Mouse (Mus musculus) MEL (cell line): ENCODE data around the gene Rinl. TPM values are rescaled to one million over a fixed set of nuclear protein-coding genes. Genes with fewer than 3 reads are reported as not detected.

Source experiments
- DNase-seq: peaks from one replicate; pipeline ENCODE4 v3.0.0; 2011; ENCODE audit warnings: low read depth, low spot score
- H3K27ac ChIP-seq: 2 replicates; pipeline ENCODE4 v1.5.1; 2012; ENCODE audit warnings: low read depth, mild to moderate bottlenecking, control low read depth, low read length, moderate library complexity; ENCODE audit not compliant: control insufficient read depth
- H3K27me3 ChIP-seq, 2 experiments: fragments of 150-350 bp in 1 of 2; sonication (generic) in 1 of 2; 2 replicates each; pipeline ENCODE4 v1.6.1; 2012; ENCODE audit warnings: low read length in 2 of 2, mild to moderate bottlenecking in 2 of 2, improper control_type of control experiment in 1 of 2, moderate library complexity in 1 of 2; ENCODE audit not compliant: insufficient read depth in 2 of 2, control insufficient read depth in 1 of 2
- H3K36me3 ChIP-seq, 2 experiments: 2 replicates each; pipeline ENCODE4 v1.6.1; 2012 to 2014; ENCODE audit warnings: low read length in 2 of 2, improper control_type of control experiment in 1 of 2, inconsistent platforms in 1 of 2, mild to moderate bottlenecking in 1 of 2; ENCODE audit not compliant: insufficient read depth in 2 of 2, control insufficient read depth in 1 of 2
- H3K4me1 ChIP-seq, 2 experiments: fragments of 150-350 bp in 1 of 2; sonication (generic) in 1 of 2; 2 replicates each; pipeline ENCODE4 v1.6.1; 2012; ENCODE audit warnings: low read length in 2 of 2, improper control_type of control experiment in 1 of 2, mild to moderate bottlenecking in 1 of 2; ENCODE audit not compliant: insufficient read depth in 2 of 2, control insufficient read depth in 1 of 2
- H3K4me3 ChIP-seq, 2 experiments: fragments of 150-350 bp in 1 of 2; sonication (generic) in 1 of 2; 2 replicates each; pipeline ENCODE4 v1.5.1; 2012; ENCODE audit warnings: low read depth in 2 of 2, low read length in 2 of 2, mild to moderate bottlenecking in 2 of 2, moderate library complexity in 2 of 2, control low read depth in 1 of 2, improper control_type of control experiment in 1 of 2; ENCODE audit not compliant: control insufficient read depth in 1 of 2, insufficient read depth in 1 of 2
- H3K79me2 ChIP-seq: 2 replicates; pipeline ENCODE4 v1.6.1; 2012; ENCODE audit warnings: mild to moderate bottlenecking, low read length, moderate library complexity; ENCODE audit not compliant: control insufficient read depth, poor library complexity, insufficient read depth
- H3K9ac ChIP-seq: 2 replicates; pipeline ENCODE4 v1.6.1; 2012; ENCODE audit warnings: low read depth, mild to moderate bottlenecking, control low read depth, low read length, moderate library complexity; ENCODE audit not compliant: control insufficient read depth, poor library complexity, severe bottlenecking
- H3K9me3 ChIP-seq: fragments of 150-350 bp; sonication (generic); replicated peaks from 2 replicates; pipeline ENCODE4 v1.6.1; 2012; ENCODE audit warnings: mild to moderate bottlenecking, low read length, improper control_type of control experiment, moderate library complexity; ENCODE audit not compliant: insufficient read depth
- CHD2 ChIP-seq: IDR thresholded peaks from 2 replicates; pipeline ENCODE4 v1.6.1; 2011; ENCODE audit warnings: low read length, improper control_type of control experiment
- CTCF ChIP-seq, 3 experiments: IDR thresholded peaks in 2 of 3; conservative IDR thresholded peaks in 1 of 3; 2 replicates each; pipeline ENCODE4 v1.5.1; 2011 to 2012; ENCODE audit warnings: low read length in 3 of 3, low read depth in 2 of 3, mild to moderate bottlenecking in 2 of 3, improper control_type of control experiment in 1 of 3, inconsistent platforms in 1 of 3, mixed read lengths in 1 of 3, moderate library complexity in 1 of 3; ENCODE audit not compliant: control insufficient read depth in 1 of 3, insufficient read depth in 1 of 3, poor library complexity in 1 of 3, severe bottlenecking in 1 of 3
- EP300 ChIP-seq, 2 experiments: IDR thresholded peaks; 2 replicates each; pipeline ENCODE4 v1.6.1; 2011; ENCODE audit warnings: improper control_type of control experiment in 2 of 2, low read length in 2 of 2, low read depth in 1 of 2, mild to moderate bottlenecking in 1 of 2
- ETS1 ChIP-seq: IDR thresholded peaks from 2 replicates; pipeline ENCODE4 v1.6.1; 2012; ENCODE audit warnings: low read depth, mild to moderate bottlenecking, inconsistent platforms, low read length, improper control_type of control experiment, moderate library complexity
- GABPA ChIP-seq: IDR thresholded peaks from 2 replicates; pipeline ENCODE4 v1.6.1; 2012; ENCODE audit warnings: low read depth, mild to moderate bottlenecking, inconsistent platforms, low read length, improper control_type of control experiment, moderate library complexity
- GATA1 ChIP-seq: IDR thresholded peaks from 2 replicates; pipeline ENCODE4 v1.6.1; 2011; ENCODE audit warnings: low read depth, low read length, improper control_type of control experiment
- HCFC1 ChIP-seq: IDR thresholded peaks from 2 replicates; pipeline ENCODE4 v1.6.1; 2012; ENCODE audit warnings: low read depth, mild to moderate bottlenecking, inconsistent platforms, low read length, improper control_type of control experiment, moderate library complexity
- MAFK ChIP-seq: IDR thresholded peaks from 2 replicates; pipeline ENCODE4 v1.6.1; 2011; ENCODE audit warnings: low read depth, mild to moderate bottlenecking, low read length, improper control_type of control experiment, borderline replicate concordance
- MAZ ChIP-seq: IDR thresholded peaks from 2 replicates; pipeline ENCODE4 v1.6.1; 2012; ENCODE audit warnings: low read depth, mild to moderate bottlenecking, inconsistent platforms, low read length, improper control_type of control experiment
- MYC ChIP-seq: IDR thresholded peaks from 2 replicates; pipeline ENCODE4 v1.6.1; 2011; ENCODE audit warnings: low read depth, mild to moderate bottlenecking, low read length, improper control_type of control experiment, moderate library complexity
- NELFE ChIP-seq: IDR thresholded peaks from 2 replicates; pipeline ENCODE4 v1.6.1; 2011; ENCODE audit warnings: low read depth, low read length, improper control_type of control experiment
- POLR2A ChIP-seq, 2 experiments: IDR thresholded peaks; 2 replicates each; pipeline ENCODE4 v1.6.1; 2011 to 2012; ENCODE audit warnings: low read length in 2 of 2, mild to moderate bottlenecking in 2 of 2, control low read depth in 1 of 2, improper control_type of control experiment in 1 of 2, low read depth in 1 of 2, moderate library complexity in 1 of 2; ENCODE audit not compliant: control insufficient read depth in 1 of 2, insufficient read depth in 1 of 2, poor library complexity in 1 of 2
- POLR2AphosphoS5 ChIP-seq: IDR thresholded peaks from 2 replicates; pipeline ENCODE4 v1.6.1; 2012; ENCODE audit warnings: low read depth, borderline replicate concordance, mild to moderate bottlenecking, inconsistent platforms, low read length, moderate library complexity, mixed read lengths
- RAD21 ChIP-seq: IDR thresholded peaks from 2 replicates; pipeline ENCODE4 v1.6.1; 2011; ENCODE audit warnings: mild to moderate bottlenecking, low read depth, low read length, improper control_type of control experiment
- RCOR1 ChIP-seq: IDR thresholded peaks from 2 replicates; pipeline ENCODE4 v1.6.1; 2012; ENCODE audit warnings: low read depth, mild to moderate bottlenecking, inconsistent platforms, low read length, improper control_type of control experiment
- SMC3 ChIP-seq: IDR thresholded peaks from 2 replicates; pipeline ENCODE4 v1.6.1; 2011; ENCODE audit warnings: low read depth, low read length, improper control_type of control experiment
- UBTF ChIP-seq: IDR thresholded peaks from 2 replicates; pipeline ENCODE4 v1.6.1; 2012; ENCODE audit warnings: low read depth, mild to moderate bottlenecking, inconsistent platforms, low read length, improper control_type of control experiment, moderate library complexity, borderline replicate concordance; ENCODE audit not compliant: insufficient read depth
- USF2 ChIP-seq, 2 experiments: IDR thresholded peaks; 2 replicates each; pipeline ENCODE4 v1.6.1; 2011 to 2012; ENCODE audit warnings: improper control_type of control experiment in 2 of 2, low read length in 2 of 2, borderline replicate concordance in 1 of 2, inconsistent platforms in 1 of 2, low read depth in 1 of 2, mild to moderate bottlenecking in 1 of 2; ENCODE audit not compliant: insufficient read depth in 1 of 2
- ZC3H11A ChIP-seq: IDR thresholded peaks from 2 replicates; pipeline ENCODE4 v1.6.1; 2012; ENCODE audit warnings: low read depth, mild to moderate bottlenecking, inconsistent platforms, low read length, improper control_type of control experiment
- ZKSCAN1 ChIP-seq: IDR thresholded peaks from 2 replicates; pipeline ENCODE4 v1.6.1; 2012; ENCODE audit warnings: low read depth, mild to moderate bottlenecking, inconsistent platforms, low read length, improper control_type of control experiment, moderate library complexity
- ZMIZ1 ChIP-seq: IDR thresholded peaks from 2 replicates; pipeline ENCODE4 v1.6.1; 2012; ENCODE audit warnings: low read depth, mild to moderate bottlenecking, inconsistent platforms, low read length, improper control_type of control experiment, moderate library complexity
- ZNF384 ChIP-seq: IDR thresholded peaks from 2 replicates; pipeline ENCODE4 v1.6.1; 2012; ENCODE audit warnings: low read depth, mild to moderate bottlenecking, inconsistent platforms, low read length, improper control_type of control experiment
- polyA plus RNA-seq, 2 experiments: library from polyadenylated mRNA; stranded (reverse) in 1 of 2; unstranded in 1 of 2; fragments of >175 nt in 1 of 2; fragments of >200 nt in 1 of 2; gene quantifications; 2 replicates each; pipeline versions ENCODE4 v1.2.1 to v1.2.4; 2012; ENCODE audit warnings: low replicate concordance in 2 of 2, low read depth in 1 of 2; ENCODE audit not compliant: insufficient read length in 2 of 2, insufficient read depth in 1 of 2, missing spikeins in 1 of 2
- total RNA-seq: library from RNA; depleted of rRNA; stranded (reverse); fragments of 300-350 nt; gene quantifications from 2 replicates; pipeline ENCODE4 v1.2.3, GENCODE M21; 2012

Gene Rinl
- total and polyA plus RNA-seq, 3 experiments = 39.9 to 63.9 TPM; not detected in 1

DNA sequence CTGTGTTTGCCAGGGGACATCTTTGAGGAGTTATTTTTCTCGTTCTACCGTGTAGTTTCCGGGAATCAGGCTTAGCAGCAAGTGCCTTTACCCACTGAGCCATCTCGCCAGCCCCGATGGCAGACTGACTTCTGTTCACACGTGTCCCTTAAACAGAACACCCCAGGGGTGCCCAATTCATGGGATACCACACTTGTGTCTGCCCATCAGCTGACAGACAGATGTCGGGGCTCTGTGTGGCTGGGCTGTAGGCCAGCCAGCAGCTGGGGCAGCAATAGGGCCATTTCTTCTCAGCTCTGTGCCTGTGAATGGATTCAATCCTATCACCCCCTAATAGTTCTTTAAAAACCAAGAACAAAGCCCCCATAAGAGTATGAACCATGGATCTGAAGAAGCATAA, 13.6 kb upstream of the Rinl start:
- Histone ChIP-seq H3K27me3 (no peaks in the 10 kb centered on the region), H3K4me1 (peaks cover 5 to 10% of the 10 kb centered on the region in 2 experiments), H3K36me3 (peaks cover 1 to 6% of the 10 kb centered on the region in 2 experiments; a peak in 3 of 4 replicates), H3K27ac (no peak overlapping the region), H3K4me3 (no peak overlapping the region), H3K9ac (no peak overlapping the region), H3K79me2 (peaks cover 4% of the 10 kb centered on the region), H3K9me3 (no peaks in the 10 kb centered on the region)
- no peak for DNase-seq
- no peak for TF ChIP-seq EP300 (IDR thresholded peaks at IDR 0.05; ENCODE audit: low read depth in 1 of 2, low read length in 2 of 2)
- TF ChIP-seq NELFE = no peak
- TF ChIP-seq HCFC1 = no peak
- no peak for TF ChIP-seq POLR2AphosphoS5
- TF ChIP-seq CTCF (IDR thresholded peaks at IDR 0.05 in 2 of 3, conservative IDR thresholded peaks at IDR 0.05 in 1 of 3; ENCODE audit: control insufficient read depth in 1 of 3, insufficient read depth in 1 of 3, low read depth in 2 of 3, low read length in 3 of 3, poor library complexity in 1 of 3, severe bottlenecking in 1 of 3) = no peak
- TF ChIP-seq UBTF = no peak
- TF ChIP-seq ZMIZ1 = no peak
- no peak for TF ChIP-seq GABPA
- TF ChIP-seq POLR2A (IDR thresholded peaks at IDR 0.05; ENCODE audit: control insufficient read depth in 1 of 2, insufficient read depth in 1 of 2, low read depth in 1 of 2, low read length in 2 of 2, poor library complexity in 1 of 2) = no peak
- no peak for TF ChIP-seq MAZ
- no peak for TF ChIP-seq RAD21
- no peak for TF ChIP-seq CHD2
- no peak for TF ChIP-seq USF2 (IDR thresholded peaks at IDR 0.05; ENCODE audit: borderline replicate concordance in 1 of 2, insufficient read depth in 1 of 2, low read depth in 1 of 2, low read length in 2 of 2)
- TF ChIP-seq ZNF384 = no peak
- no peak for TF ChIP-seq ETS1

GRCm38 (mm10) chr7:28778825-28779224, 9.9 kb upstream of the Rinl start:
- Histone ChIP-seq H3K27me3 (no peaks in the 10 kb centered on the region), H3K27ac (no peak overlapping the region), H3K4me1 (peaks cover 0 to 4% of the 10 kb centered on the region in 2 experiments; a peak in 2 of 4 replicates), H3K4me3 (no peak overlapping the region), H3K9ac (no peak overlapping the region), H3K9me3 (no peaks in the 10 kb centered on the region), H3K36me3 (peaks cover 0 to 2% of the 10 kb centered on the region in 2 experiments; a peak in 2 of 4 replicates), H3K79me2 (no peaks in the 10 kb centered on the region)
- TF ChIP-seq ZC3H11A (no peak), POLR2AphosphoS5 (no peak), CTCF (IDR thresholded peaks at IDR 0.05 in 2 of 3, conservative IDR thresholded peaks at IDR 0.05 in 1 of 3; ENCODE audit: control insufficient read depth in 1 of 3, insufficient read depth in 1 of 3, low read depth in 2 of 3, low read length in 3 of 3, poor library complexity in 1 of 3, severe bottlenecking in 1 of 3) (no peak), ZKSCAN1 (no peak), NELFE (no peak), RCOR1 (no peak), CHD2 (no peak), GABPA (no peak), SMC3 (no peak), GATA1 (no peak), MAFK (no peak), RAD21 (no peak), ZMIZ1 (no peak), MYC (no peak), ETS1 (no peak), USF2 (IDR thresholded peaks at IDR 0.05; ENCODE audit: borderline replicate concordance in 1 of 2, insufficient read depth in 1 of 2, low read depth in 1 of 2, low read length in 2 of 2) (no peak)
- no peak for DNase-seq
